Mouse (Mus musculus): ENCODE data around the gene Olfr288. TPM values are rescaled to one million over a fixed set of nuclear protein-coding genes. Genes with fewer than 3 reads are reported as not detected.
A peak's percentile ranks its signal among the peaks of the same experiment; 100 is the strongest.

The Olfr288 gene
- polyA plus RNA-seq, 1 experiment from 2014 or later = not detected

- Histone ChIP-seq H3K4me3 (ENCODE audit: low read depth, low read length) (no peak overlapping the region), H3K4me1 (ENCODE audit: control insufficient read depth, insufficient read depth, low read length) (no peaks in the 10 kb centered on the region), H3K27me3 (ENCODE audit: control insufficient read depth, insufficient read depth, low read depth, low read length) (no peaks in the 10 kb centered on the region), H3K36me3 (ENCODE audit: control insufficient read depth, insufficient read depth, low read length) (no peaks in the 10 kb centered on the region), H3K9ac (ENCODE audit: low read depth, low read length) (no peak overlapping the region), H3K27ac (ENCODE audit: low read length) (no peak overlapping the region), H3K9me3 (replicated peaks; ENCODE audit: control insufficient read depth, low read length, poor library complexity, severe bottlenecking) (no peaks in the 10 kb centered on the region), H3K4me2 (ENCODE audit: low read length) (no peak overlapping the region)
- 86% methylated on average over 7 of the region's 7 CpGs for WGBS
- no peak for ATAC-seq
Measured at GRCm38 (mm10) chr15:98209676-98210075, 14.3 kb upstream of the Olfr288 start.

GRCm38 (mm10) chr15:98184456-98184855, 10.9 kb downstream of the Olfr288 start:
- Histone ChIP-seq H3K9me3 (replicated peaks; ENCODE audit: control insufficient read depth, low read length, poor library complexity, severe bottlenecking) (no peaks in the 10 kb centered on the region), H3K36me3 (ENCODE audit: control insufficient read depth, insufficient read depth, low read length) (no peaks in the 10 kb centered on the region), H3K4me2 (ENCODE audit: low read length) (no peak overlapping the region), H3K4me1 (ENCODE audit: control insufficient read depth, insufficient read depth, low read length) (peaks cover 5% of the 10 kb centered on the region), H3K9ac (ENCODE audit: low read depth, low read length) (no peak overlapping the region), H3K27ac (ENCODE audit: low read length) (no peak overlapping the region), H3K4me3 (ENCODE audit: low read depth, low read length) (no peak overlapping the region), H3K27me3 (ENCODE audit: control insufficient read depth, insufficient read depth, low read depth, low read length) (no peaks in the 10 kb centered on the region)
- no peak for ATAC-seq
- WGBS = 75% methylated on average over 4 of the region's 4 CpGs

GRCm38 (mm10) chr15:98181856-98182570, 13.3 kb downstream of the Olfr288 start:
- no peak overlapping the region; the same call in 1 of the 2 replicates for H3K9ac ChIP-seq (ENCODE audit: low read depth, low read length)
- H3K4me2 ChIP-seq (ENCODE audit: low read length) = no peak overlapping the region
- no peaks in the 10 kb centered on the region for H3K9me3 ChIP-seq (replicated peaks; ENCODE audit: control insufficient read depth, low read length, poor library complexity, severe bottlenecking)
- peaks cover 5% of the 10 kb centered on the region for H3K4me1 ChIP-seq (ENCODE audit: control insufficient read depth, insufficient read depth, low read length)
- ATAC-seq = no peak
- H3K27ac ChIP-seq (ENCODE audit: low read length) = no peak overlapping the region
- H3K36me3 ChIP-seq (ENCODE audit: control insufficient read depth, insufficient read depth, low read length) = no peaks in the 10 kb centered on the region
- H3K27me3 ChIP-seq (ENCODE audit: control insufficient read depth, insufficient read depth, low read depth, low read length) = peaks cover 4% of the 10 kb centered on the region; the same call in 1 of the 2 replicates
- 72% methylated on average over 12 of the region's 12 CpGs for WGBS
- no peak overlapping the region for H3K4me3 ChIP-seq (ENCODE audit: low read depth, low read length)

GRCm38 (mm10) chr15:98181132-98181711, 14.1 kb downstream of the Olfr288 start:
- under 1% methylated on average over 30 of the region's 30 CpGs for WGBS
- no peaks in the 10 kb centered on the region for H3K9me3 ChIP-seq (replicated peaks; ENCODE audit: control insufficient read depth, low read length, poor library complexity, severe bottlenecking)
- H3K4me1 ChIP-seq (ENCODE audit: control insufficient read depth, insufficient read depth, low read length) = peaks cover 5% of the 10 kb centered on the region
- H3K4me2 ChIP-seq (ENCODE audit: low read length) = peak overlapping the region; percentile 89
- peaks cover 6% of the 10 kb centered on the region; the same call in 1 of the 2 replicates for H3K27me3 ChIP-seq (ENCODE audit: control insufficient read depth, insufficient read depth, low read depth, low read length)
- H3K36me3 ChIP-seq (ENCODE audit: control insufficient read depth, insufficient read depth, low read length) = no peaks in the 10 kb centered on the region
- H3K4me3 ChIP-seq (ENCODE audit: low read depth, low read length) = peak overlapping the region; percentile 67
- peak overlapping the region; percentile 73 for H3K9ac ChIP-seq (ENCODE audit: low read depth, low read length)
- ATAC-seq = peak; percentile 98
- H3K27ac ChIP-seq (ENCODE audit: low read length) = peak overlapping the region; percentile 87

GRCm38 (mm10) chr15:98180567-98181131, 14.7 kb downstream of the Olfr288 start:
- Histone ChIP-seq H3K4me2 (ENCODE audit: low read length) (peak overlapping the region; percentile 89), H3K36me3 (ENCODE audit: control insufficient read depth, insufficient read depth, low read length) (no peaks in the 10 kb centered on the region), H3K27me3 (ENCODE audit: control insufficient read depth, insufficient read depth, low read depth, low read length) (peaks cover 6% of the 10 kb centered on the region; the same call in 1 of the 2 replicates), H3K27ac (ENCODE audit: low read length) (peak overlapping the region; percentile 87), H3K4me3 (ENCODE audit: low read depth, low read length) (peak overlapping the region; percentile 67), H3K9ac (ENCODE audit: low read depth, low read length) (peak overlapping the region; percentile 73), H3K4me1 (ENCODE audit: control insufficient read depth, insufficient read depth, low read length) (peaks cover 5% of the 10 kb centered on the region), H3K9me3 (replicated peaks; ENCODE audit: control insufficient read depth, low read length, poor library complexity, severe bottlenecking) (no peaks in the 10 kb centered on the region)
- 3% methylated on average over 26 of the region's 26 CpGs for WGBS
- ATAC-seq = no peak

- no peaks in the 10 kb centered on the region for H3K36me3 ChIP-seq (ENCODE audit: control insufficient read depth, insufficient read depth, low read length)
- H3K9me3 ChIP-seq (replicated peaks; ENCODE audit: control insufficient read depth, low read length, poor library complexity, severe bottlenecking) = no peaks in the 10 kb centered on the region
- H3K4me2 ChIP-seq (ENCODE audit: low read length) = no peak overlapping the region
- ATAC-seq = no peak
- no peak overlapping the region for H3K4me3 ChIP-seq (ENCODE audit: low read depth, low read length)
- peaks cover 9% of the 10 kb centered on the region for H3K4me1 ChIP-seq (ENCODE audit: control insufficient read depth, insufficient read depth, low read length)
- WGBS = 75% methylated on average over 3 of the region's 3 CpGs
- no peak overlapping the region for H3K27ac ChIP-seq (ENCODE audit: low read length)
- H3K27me3 ChIP-seq (ENCODE audit: control insufficient read depth, insufficient read depth, low read depth, low read length) = peaks cover 6% of the 10 kb centered on the region; the same call in 1 of the 2 replicates
- H3K9ac ChIP-seq (ENCODE audit: low read depth, low read length) = no peak overlapping the region
Measured at GRCm38 (mm10) chr15:98177320-98177719, 18.0 kb downstream of the Olfr288 start.

- Histone ChIP-seq H3K36me3 (ENCODE audit: control insufficient read depth, insufficient read depth, low read length) (no peaks in the 10 kb centered on the region), H3K9ac (ENCODE audit: low read depth, low read length) (no peak overlapping the region), H3K27me3 (ENCODE audit: control insufficient read depth, insufficient read depth, low read depth, low read length) (peaks cover 6% of the 10 kb centered on the region), H3K4me2 (ENCODE audit: low read length) (no peak overlapping the region), H3K4me3 (ENCODE audit: low read depth, low read length) (no peak overlapping the region), H3K27ac (ENCODE audit: low read length) (no peak overlapping the region), H3K4me1 (ENCODE audit: control insufficient read depth, insufficient read depth, low read length) (peaks cover 34% of the 10 kb centered on the region), H3K9me3 (replicated peaks; ENCODE audit: control insufficient read depth, low read length, poor library complexity, severe bottlenecking) (no peaks in the 10 kb centered on the region)
- ATAC-seq = no peak
- 33% methylated on average over 8 of the region's 8 CpGs for WGBS
Measured at GRCm38 (mm10) chr15:98173821-98174220, 21.5 kb downstream of the Olfr288 start.

- no peaks in the 10 kb centered on the region for H3K36me3 ChIP-seq (ENCODE audit: control insufficient read depth, insufficient read depth, low read length)
- no peak overlapping the region for H3K27ac ChIP-seq (ENCODE audit: low read length)
- H3K9ac ChIP-seq (ENCODE audit: low read depth, low read length) = 0 out of 2 replicates have a peak overlapping the region, but pooled peaks have one; percentile 3
- peak overlapping the region; percentile 95 for H3K4me2 ChIP-seq (ENCODE audit: low read length)
- no peak overlapping the region for H3K4me3 ChIP-seq (ENCODE audit: low read depth, low read length)
- 73% methylated on average over 5 of the region's 5 CpGs for WGBS
- ATAC-seq = no peak
- peaks cover 36% of the 10 kb centered on the region for H3K4me1 ChIP-seq (ENCODE audit: control insufficient read depth, insufficient read depth, low read length)
- no peaks in the 10 kb centered on the region for H3K9me3 ChIP-seq (replicated peaks; ENCODE audit: control insufficient read depth, low read length, poor library complexity, severe bottlenecking)
- H3K27me3 ChIP-seq (ENCODE audit: control insufficient read depth, insufficient read depth, low read depth, low read length) = peaks cover 3% of the 10 kb centered on the region
Measured at GRCm38 (mm10) chr15:98172113-98172512, 23.2 kb downstream of the Olfr288 start.

GRCm38 (mm10) chr15:98170917-98171316, 24.4 kb downstream of the Olfr288 start:
- peak overlapping the region; percentile 74 for H3K4me3 ChIP-seq (ENCODE audit: low read depth, low read length)
- no peak for ATAC-seq
- no peaks in the 10 kb centered on the region for H3K9me3 ChIP-seq (replicated peaks; ENCODE audit: control insufficient read depth, low read length, poor library complexity, severe bottlenecking)
- no peaks in the 10 kb centered on the region; the same call in 1 of the 2 replicates for H3K27me3 ChIP-seq (ENCODE audit: control insufficient read depth, insufficient read depth, low read depth, low read length)
- no peak overlapping the region for H3K27ac ChIP-seq (ENCODE audit: low read length)
- H3K9ac ChIP-seq (ENCODE audit: low read depth, low read length) = no peak overlapping the region
- 70% methylated on average over 9 of the region's 9 CpGs for WGBS
- peaks cover 43% of the 10 kb centered on the region for H3K4me1 ChIP-seq (ENCODE audit: control insufficient read depth, insufficient read depth, low read length)
- H3K4me2 ChIP-seq (ENCODE audit: low read length) = peak overlapping the region; percentile 95
- no peaks in the 10 kb centered on the region for H3K36me3 ChIP-seq (ENCODE audit: control insufficient read depth, insufficient read depth, low read length)

Measured in midbrain, embryonic 16.5 days (tissue).